Mouse (Mus musculus) fibroblast of lung, adult 2 months (primary cell): ENCODE results near the gene Gan.

Experiments used
- DNase-seq: peaks from one replicate; pipeline ENCODE4 v3.0.0-alpha.2; 2011; ENCODE audit warnings: low read depth

The Gan gene

DNA sequence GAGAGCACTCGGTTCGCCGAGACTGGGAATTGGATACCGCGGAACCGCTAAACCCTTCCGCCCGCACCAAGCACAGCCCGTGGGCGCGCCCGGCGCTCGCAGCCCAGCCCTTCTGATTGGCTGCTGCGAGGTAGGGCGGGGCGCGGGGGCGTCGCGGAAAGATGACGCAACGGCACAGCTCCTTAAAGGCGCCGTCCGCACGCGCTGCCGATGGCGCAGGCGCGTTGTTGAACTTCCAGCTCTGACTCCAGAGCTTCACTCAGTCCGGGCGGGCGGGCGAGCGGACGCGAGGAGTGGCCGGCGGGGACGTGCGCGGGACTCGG is 205 bp upstream of the Gan start:
- peak; percentile 85 for DNase-seq

DNA sequence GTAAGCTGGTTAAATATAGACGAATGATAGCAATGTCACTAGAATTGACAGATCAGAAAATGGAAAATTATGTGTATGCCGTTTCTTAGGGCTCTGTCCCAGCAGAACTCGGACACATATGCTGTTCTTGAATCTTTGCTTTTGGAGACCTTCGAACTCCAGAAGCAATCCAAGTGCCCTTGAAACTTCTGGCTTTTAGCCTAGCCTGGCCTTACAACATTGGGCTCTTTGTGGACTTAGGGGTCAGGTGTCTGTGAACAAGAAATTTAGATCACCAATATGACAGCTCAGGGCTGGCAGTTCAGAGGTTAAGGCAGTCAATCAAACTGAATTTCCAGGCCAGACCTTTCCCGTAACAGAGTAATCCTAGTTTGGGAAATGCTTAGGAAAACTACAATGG is 1.1 kb downstream of the Gan start:
- no peak for DNase-seq

DNA sequence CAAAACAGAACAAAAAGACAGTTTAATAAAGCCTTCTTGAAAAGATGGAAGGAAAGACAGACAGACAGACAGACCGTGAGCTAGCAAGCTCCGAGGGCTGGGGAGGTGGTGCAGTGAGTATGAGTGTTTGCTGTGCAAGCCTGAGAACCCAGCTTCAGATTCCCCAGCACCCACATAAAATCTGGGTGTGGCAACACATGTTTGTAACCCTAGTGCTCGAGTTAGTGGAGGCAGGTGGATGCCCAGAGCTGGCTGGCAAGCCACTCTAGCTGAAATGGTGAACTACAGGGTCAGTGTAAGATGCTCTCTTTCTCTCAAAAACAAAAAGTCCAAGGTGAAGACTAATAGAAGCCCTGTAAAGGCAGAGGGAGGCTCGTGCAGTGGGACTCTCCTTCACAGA is 7.0 kb downstream of the Gan start:
- DNase-seq = no peak

DNA sequence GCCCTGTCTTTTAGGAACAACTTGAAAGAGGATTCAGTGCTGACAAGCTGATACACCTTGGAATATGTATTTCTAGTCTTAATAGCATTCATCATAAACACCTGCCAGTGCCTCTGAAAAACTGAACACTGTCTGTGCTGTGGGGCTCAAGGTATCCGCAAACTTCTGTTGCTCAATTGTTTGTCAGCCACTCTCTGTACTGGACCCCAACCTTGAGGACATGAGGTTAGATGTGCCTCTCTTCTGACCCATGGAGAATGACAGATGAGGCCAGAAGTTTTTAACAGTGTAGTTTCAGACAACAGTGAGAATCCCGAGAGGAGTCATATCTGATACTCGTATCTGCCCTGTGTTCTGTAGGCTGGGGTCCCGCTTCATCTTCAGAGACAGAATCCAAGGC is 7.6 kb downstream of the Gan start:
- DNase-seq = no peak

DNA sequence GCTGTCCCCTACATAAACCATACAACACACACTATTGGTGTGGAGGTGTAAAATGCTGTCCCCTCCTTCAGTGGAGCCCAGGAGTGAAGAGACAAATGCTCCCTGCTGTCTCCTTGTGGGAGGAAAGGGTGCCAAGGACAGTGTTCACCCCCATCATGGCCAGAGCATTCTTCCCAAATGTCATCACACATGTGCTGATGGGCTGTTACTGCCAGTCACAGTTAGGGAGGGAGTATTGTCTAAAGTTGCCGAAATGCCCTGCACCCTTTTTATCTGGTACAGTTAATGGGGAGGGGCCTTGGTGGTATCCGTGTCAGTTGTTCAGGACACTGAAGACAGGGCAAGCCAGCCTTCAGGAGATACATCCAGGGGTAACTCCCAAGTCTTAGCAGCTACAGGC is 8.6 kb downstream of the Gan start:
- no peak for DNase-seq

DNA sequence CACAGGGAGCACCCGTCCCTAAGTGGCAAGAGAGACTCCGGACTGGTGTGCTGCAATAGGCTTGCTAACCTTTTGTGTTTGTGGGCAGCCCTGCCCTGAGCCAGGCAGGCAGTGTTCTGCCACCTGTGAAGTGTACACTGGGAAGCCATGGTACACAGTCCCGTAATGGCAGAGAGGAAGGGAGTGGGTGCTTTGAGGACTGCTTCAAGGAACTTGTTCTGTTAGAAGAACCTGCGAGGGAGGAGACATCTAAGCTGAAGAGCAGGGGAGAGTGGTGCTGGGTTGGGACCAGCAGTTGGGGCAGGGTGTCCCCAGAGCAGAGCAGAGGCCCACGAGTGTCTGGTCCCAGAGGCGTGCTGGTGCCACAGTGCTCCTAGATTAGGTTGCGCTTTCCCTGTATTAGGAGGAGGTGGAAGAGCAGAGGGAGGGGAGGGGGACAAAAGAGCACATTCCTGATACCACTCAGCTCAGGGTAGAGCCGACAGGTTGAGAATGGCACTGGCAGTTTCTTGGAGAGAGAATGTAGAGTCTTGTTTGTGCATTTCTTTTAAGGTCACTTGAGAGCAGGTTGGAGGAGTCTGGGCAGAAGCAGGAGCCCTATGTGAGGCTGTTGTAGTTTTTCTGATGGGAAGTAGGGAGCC is 9.4 kb downstream of the Gan start:
- no peak for DNase-seq

DNA sequence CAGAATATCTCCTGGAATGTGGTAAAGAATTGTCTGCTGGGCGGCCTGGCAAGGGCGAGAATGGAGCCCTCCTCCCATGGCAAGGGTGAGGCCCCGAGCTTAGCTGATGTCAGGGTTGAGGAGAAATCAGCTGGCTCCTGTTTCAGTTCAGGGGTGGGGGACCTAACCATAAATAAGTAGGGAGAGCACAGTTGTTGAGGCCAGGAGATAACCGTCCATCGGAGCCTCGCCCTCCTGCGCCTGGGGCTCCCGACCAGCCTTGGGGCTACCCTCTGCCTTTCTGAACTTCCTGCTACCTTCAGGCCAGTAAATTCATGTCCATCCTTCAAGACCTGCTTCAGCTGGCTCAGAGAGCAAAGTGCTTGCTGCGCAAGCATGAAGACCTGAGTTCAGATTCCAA is 10.4 kb downstream of the Gan start:
- DNase-seq = no peak

DNA sequence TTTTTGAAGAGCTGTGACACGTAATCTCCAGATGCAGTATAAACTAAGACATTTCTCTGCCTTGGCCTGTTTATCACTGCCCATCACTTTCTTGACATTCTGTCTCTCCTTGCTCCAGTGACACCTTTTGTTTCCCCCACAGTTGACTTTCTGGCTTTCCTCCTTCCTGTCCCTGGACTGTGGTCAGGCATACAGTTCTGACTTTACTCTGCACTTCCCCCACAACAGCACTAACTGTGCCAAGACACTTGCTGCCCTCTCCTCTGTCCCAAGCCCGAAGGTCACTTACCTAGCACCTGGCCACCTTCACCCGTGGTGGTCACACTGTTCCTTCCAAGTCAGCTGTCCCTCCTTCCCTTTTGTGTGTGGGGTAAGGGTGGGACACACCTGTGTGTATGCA is 13.9 kb downstream of the Gan start:
- DNase-seq = no peak

DNA sequence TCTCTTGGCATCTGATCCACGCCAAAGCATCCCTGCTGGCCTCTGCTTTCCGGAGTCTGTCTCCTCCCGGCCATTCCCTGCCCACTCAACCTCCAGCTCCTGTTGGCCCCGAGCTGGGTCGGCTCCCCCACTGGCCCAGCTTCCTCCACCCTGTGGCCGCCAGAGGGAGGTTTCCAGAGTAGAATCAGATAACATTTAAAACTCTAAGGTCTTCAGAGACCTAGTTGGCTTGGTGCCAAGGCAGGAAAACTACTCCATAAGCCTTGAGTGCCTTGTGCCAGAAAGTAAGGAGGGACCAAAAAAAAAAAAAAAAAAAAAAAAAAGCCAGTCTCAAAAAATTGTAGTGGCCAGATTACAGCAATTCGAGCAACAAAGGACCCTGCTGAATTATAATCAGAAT is 15.0 kb downstream of the Gan start:
- no peak for DNase-seq

DNA sequence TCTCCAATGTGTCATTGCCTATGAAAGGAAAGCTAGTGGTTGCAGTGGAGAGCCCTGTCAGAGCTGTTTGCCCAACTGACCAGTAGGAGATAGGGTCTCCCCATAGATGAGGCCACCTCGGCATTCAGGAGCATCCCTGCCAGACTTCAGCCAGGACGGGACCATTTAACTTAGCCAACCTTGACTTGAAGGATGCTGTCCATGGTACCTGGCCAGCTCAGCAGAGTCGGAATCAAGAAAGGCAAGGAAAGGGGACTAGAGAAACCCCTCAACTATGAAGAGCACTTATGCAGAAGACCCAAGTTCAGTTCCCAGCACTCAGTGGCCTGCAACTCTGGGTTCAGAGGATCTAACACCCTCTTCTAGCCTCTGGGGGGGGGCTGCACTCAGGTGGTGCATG is 15.8 kb downstream of the Gan start:
- DNase-seq = no peak

DNA sequence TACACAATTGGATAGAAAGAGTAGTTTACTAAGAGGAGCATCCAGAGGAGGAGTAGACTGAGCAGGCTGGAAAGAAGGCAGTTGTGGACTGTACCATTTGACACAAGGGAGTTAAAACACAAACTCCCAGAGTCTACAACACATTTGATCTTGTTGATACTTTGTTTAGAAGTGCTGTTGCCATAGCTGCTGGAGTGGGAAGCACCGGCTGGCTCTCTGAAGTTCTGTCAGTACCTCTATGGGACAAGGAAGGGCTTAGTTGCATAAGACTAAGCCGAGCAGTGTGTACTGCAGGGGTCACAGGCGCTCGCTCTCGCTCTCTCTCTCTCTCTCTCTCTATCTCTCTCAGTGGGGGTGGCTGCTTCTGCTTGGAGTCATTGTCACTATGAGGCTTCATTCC is 16.6 kb downstream of the Gan start:
- no peak for DNase-seq

DNA sequence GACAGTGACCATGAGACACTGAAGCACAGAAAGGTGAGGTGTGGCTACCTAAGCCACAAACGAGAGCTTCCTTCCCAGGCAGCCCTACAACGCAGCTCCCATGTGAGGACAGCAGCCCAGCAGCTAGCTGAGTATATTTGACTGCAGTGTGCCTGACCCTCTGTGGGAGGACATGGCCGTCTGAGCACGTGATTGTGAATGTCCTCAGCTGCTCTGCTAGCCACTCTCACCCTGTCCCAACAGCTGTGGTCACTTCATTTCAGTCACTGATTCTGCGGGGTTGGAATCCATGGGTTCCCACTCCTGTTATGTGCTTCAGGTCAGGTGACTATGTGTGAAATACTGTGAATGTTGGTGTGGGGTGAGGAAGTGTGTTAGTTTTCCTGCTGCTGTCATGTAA is 18.4 kb downstream of the Gan start:
- DNase-seq = no peak

DNA sequence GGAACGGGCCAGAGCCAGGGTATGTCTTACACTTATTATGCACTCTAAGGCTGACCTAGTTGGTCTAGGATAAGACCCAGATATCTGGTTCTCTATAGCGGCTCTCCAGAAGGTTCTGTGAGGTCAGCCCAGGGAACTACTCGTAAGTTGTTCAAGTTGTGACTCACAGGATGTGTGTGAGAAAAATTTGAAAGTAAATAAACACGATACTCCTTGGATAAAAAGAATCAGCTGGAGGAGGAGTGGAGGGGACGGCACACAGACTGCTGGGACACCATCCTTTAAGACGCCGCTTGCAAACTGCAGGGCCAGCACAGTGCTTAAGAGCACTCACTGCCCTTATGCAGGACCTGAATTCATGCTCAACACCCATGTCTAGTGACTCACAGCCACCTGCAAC is 19.3 kb downstream of the Gan start:
- DNase-seq = no peak

DNA sequence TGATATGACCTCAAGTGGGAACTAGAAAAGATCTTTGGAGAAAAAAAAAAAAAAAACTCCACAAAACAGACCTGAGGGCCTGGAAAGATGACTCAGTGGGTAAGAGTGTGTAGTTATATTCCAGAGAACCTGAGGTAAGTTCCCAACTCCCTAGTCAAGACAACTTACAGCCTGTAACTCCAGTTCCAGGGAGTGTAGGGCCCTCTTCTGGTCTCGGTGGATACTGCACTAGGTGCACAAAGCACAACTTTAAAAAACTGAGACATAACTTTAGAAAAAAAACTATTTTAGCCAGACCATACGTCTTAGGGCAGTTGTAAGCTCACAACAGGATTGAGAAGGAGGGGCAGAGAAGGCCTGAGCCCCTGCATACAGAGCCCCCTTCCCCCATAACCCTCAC is 20.1 kb downstream of the Gan start:
- no peak for DNase-seq

DNA sequence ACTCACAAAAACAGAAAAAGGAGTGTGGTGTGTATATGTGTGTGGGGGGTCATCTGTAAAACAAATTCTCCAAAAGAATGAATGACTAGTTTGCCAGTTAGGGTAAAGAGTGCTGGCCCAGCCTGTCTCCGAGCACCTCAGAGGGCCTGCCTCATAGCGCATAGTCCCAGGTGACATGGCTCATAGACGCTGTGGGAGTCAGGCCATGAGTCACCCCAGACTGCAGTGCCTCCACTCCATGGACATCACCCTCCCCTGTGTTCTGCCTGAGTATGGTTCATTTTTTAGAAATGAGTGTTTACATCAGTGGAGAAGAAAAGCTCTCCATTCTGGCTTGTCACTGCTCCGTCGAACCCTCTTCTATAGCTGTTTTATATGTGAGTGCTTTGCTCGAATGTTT is 20.7 kb downstream of the Gan start:
- no peak for DNase-seq

DNA sequence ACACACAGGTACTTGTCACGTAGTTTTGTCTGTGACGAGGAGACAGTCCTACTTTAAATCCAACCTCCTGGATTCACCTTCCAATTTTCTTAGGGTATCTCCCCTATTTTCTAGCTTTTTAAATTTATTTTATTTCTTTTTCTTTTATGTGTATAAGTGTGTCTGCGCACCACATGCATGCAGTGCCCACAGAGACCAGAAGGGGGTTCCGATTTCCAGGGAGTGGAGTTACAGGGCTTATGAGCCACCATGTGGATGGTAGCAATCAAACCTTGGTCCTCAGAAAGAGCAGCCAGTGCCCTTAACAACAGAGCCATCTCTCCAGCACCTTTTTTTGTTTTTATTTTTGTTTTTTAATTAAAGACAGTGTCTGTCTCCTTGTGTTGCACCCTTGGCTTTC is 24.8 kb downstream of the Gan start:
- DNase-seq = no peak

DNA sequence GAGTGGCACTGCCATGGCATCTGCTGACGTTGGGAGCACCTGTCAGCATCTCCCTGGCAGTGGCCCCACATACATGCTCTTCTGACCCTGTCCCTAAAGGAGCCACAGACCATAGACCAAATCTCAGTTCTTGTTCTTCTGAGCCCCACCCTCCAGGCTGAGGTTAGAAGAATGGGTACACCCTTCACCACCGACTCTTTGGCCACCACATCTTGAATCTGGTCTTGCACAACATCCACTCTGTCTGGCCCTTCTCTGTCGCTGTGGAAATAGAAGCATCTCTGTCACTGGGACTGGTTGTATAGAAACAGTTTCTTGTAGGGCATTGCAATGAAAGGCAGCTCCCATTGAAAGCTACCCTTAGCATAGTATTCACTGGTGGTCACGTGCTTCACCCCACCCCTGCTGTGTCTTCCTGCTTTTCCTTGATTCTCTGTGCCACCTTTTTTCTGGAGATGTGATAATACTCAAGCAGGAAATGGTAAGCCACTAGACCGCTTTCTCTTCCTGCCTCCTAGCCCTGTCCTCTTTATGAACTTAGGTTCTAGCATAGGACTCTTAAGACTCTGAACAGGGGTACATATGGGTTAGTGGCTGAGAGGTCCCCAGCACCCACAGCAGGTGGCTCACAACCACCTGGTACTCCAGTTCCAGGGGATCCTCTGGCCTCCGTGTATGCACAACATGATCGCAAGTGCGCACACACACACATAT is 25.9 kb downstream of the Gan start:
- no peak for DNase-seq

DNA sequence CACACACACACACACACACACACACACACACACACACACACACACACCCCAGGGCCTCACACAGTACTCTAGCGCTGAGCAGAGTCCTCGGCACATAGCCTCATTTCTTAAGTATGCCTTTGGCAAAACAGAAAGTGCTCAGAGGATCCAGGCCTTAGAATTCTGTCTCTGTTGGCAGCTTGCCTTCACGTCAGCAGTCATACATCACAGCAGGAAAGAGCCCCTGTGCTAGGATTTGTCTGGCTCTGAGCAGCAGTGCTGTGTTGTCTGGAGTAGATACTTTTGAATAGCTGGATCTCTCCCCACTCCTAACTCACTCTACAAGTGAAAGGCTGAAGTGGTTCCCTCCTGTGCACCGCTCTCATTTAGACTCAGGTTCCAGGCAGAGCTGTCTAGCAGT is 36.4 kb downstream of the Gan start:
- DNase-seq = no peak

DNA sequence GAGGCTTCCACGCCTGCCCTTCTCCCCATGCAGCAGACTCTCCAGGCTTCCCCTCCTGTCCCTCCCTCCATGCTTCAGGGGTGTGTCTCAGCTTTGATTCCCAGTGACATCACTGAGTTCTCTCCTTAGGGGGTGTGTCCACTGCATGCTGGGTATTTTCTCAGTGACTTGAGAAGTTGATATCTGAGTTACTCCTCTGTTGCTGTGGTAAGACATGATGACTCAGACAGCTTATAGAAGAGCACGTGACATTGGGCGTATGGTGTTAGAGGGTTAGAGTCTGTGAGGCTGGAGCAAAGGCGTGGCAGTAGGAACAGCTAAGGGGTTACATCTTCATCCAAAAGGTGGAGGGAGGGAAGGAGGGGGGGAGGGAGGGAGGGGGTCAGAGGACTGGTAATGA is 38.7 kb downstream of the Gan start:
- DNase-seq = no peak

DNA sequence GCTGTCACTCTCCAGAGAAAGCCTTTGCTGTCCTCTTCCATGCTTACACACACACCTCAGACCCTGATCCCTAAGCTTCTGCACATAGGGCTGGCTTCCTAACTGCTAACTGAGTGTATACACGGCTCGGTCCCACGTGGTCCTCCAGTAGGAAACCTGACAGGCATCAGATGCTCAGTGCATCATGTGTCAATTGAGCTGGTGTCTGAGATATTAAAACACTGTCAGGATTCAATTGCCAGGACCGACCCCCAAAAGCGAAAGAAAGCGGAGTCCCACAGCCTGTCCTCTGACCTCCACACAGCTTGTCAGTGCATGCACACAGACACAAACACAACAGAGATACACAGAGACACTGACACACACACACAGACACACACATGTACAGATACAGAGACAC is 39.6 kb downstream of the Gan start:
- no peak for DNase-seq

DNA sequence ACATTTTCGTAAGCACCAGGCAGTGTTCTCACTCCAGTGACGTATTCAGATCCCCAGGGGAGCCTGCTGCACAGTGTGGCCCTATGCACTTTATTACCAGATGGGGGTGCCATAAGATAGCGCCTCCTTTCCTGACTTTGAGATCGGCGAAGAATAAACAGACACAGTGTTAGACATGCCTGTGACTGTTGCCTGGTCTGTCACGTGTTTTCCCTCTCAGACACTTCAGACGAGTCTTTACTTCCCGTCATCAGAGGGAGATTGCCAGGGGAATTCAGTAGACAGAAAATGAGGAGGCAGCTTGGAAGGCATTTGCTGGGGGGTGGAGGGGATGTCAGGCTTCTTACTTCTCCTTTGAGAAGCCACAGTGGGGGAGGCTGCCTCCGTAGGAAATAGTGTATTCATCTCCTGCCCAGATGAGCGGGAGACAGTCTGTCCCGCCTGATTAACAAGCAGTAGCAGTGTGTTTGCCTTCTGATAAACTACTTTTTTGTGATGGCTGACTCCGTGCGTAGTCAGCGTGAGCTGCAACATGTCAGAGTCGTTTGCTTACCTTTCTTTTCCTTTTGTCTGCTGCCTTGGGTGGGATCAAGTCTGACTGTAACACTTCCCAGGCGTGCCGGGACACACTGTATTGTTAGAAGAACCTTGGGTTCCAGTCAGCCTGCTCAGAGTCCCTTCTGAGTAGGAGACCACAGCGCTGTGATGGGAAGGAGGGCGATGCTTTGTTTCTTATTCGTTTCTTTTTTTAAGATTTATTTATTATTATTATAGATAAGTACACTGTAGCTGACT is 40.4 kb downstream of the Gan start:
- DNase-seq = peak; percentile 76

DNA sequence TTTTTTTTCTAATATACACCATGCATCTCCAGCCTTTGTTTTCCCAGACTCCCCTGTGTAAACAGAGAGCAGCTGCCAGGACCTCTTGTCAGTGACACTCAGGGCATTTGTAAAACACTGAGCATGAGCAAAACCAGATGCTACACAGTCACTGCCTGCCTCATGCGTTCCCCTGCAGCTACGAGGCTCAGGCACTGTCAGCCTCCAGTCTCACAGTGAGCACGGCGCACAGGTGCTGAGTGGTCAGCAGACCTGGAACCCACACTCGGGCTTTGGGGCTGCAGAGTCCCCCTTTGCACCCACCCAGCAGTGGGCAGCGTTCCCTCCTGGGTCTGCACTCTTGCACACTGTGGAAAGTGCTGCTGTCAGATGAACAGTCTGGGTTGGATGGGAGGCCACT is 41.7 kb downstream of the Gan start:
- DNase-seq = no peak

DNA sequence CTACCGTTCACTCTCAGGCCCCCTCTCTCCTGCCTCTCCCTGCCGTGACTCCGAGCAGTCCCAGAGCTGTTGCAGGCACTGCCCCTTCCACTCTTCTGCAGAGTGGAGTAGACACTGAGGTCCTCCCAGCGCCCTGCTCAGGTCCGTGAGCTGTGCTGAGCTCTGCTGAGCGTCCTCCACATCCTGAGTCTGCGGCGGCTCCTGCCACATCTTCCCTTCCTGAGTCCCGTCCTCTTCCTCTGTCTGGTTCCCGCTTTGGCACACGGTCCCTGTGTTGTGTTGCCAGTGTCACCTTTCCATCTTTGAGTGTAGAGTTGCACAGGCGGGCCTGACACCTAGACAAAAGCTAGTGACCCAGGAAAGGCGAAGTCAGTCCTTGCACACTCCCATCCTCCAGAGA is 42.4 kb downstream of the Gan start:
- no peak for DNase-seq

DNA sequence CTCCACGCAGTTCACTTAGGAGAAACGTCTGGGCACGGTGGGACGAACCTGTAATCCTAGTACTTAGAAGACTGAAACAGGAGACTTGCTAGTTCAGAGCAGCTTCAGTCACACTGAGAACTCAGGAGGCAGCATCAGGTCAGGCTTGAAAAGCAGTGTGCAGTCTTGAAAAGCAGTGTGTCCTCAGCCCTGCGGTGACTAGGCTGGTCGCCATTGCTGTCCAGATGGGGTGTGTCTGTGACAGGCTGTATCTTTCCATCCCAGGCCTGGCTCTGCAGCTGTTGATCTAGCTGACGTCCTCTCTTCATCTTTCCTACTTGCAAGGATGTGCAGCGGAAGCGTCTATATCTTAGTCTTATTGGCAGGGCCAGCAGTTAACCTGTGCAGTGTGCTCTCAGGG is 42.9 kb downstream of the Gan start:
- DNase-seq = no peak
